Mouse (Mus musculus): ENCODE data around the gene Nr1d1.

DNA sequence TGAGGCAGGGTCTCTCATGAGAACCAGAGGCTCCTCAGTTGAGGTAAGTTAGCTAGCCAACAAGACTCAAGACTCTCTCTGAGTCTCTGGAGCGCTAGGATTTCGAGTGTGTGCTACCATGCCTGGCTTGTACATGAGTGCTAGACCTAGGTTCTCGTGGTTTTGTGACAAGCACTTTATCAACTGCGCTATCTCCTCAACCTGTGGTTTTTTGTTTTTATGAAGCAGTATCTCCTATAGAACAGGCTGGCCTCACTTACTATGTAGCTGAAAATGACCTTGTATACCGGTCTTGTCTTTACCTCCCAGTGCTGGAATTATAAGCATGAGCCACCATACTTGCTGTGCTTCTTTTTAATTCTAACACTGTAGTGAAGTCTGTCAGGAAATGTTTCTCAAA is 45.8 kb upstream of the Nr1d1 start:
- TF ChIP-seq POLR2A (IDR thresholded peaks at IDR 0.05; ENCODE audit: borderline replicate concordance, extremely low read depth, low read depth, low read length), result no peak
- no peak for TF ChIP-seq CTCF (IDR thresholded peaks at IDR 0.05; ENCODE audit: insufficient read depth, low read length)
